Mouse (Mus musculus) limb, embryonic 12.5 days (tissue): ENCODE data around the gene Alg13. TPM values are rescaled to one million over a fixed set of nuclear protein-coding genes. Genes with fewer than 3 reads are reported as not detected.

Experiments used
- ATAC-seq: fragments of 200-750 bp; cut with Nextera tagmentation; 2 replicates; pipeline ENCODE4 v1.8.0; 2017; ENCODE audit warnings: low read depth, moderate TSS enrichment; ENCODE audit not compliant: insufficient number of reproducible peaks, insufficient read depth, low FRiP score, low TSS enrichment
- H3K27ac ChIP-seq: fragments of 300-500 bp; sonication (generic); 2 replicates; pipeline ENCODE4 v1.5.1; 2016; ENCODE audit warnings: mild to moderate bottlenecking, moderate library complexity
- H3K27me3 ChIP-seq: fragments of 300-500 bp; sonication (generic); 2 replicates; pipeline ENCODE4 v1.6.1; 2016; ENCODE audit warnings: mild to moderate bottlenecking, moderate library complexity
- H3K36me3 ChIP-seq: fragments of 300-500 bp; sonication (generic); 2 replicates; pipeline ENCODE4 v1.6.1; 2016; ENCODE audit warnings: mild to moderate bottlenecking, moderate library complexity
- H3K4me1 ChIP-seq: fragments of 300-500 bp; sonication (generic); replicated peaks from 2 replicates; pipeline ENCODE4 v1.6.1; 2016
- H3K4me2 ChIP-seq: fragments of 300-500 bp; sonication (generic); 2 replicates; pipeline ENCODE4 v1.6.1; 2016; ENCODE audit warnings: mild to moderate bottlenecking, moderate library complexity
- H3K4me3 ChIP-seq: fragments of 300-500 bp; sonication (generic); replicated peaks from 2 replicates; pipeline ENCODE4 v1.5.1; 2016; ENCODE audit warnings: mild to moderate bottlenecking
- H3K9ac ChIP-seq: fragments of 300-500 bp; sonication (generic); replicated peaks from 2 replicates; pipeline ENCODE4 v1.6.1; 2016; ENCODE audit warnings: mild to moderate bottlenecking, moderate library complexity
- H3K9me3 ChIP-seq: fragments of 300-500 bp; sonication (generic); 2 replicates; pipeline ENCODE4 v1.6.1; 2016; ENCODE audit warnings: mild to moderate bottlenecking, moderate library complexity
- WGBS: fragments of 180-500 bp; shearing (Covaris S2); methylation state at CpG from one replicate; pipeline ENCODE4 v1.1.7; 2016; 5-methylcytosine and 5-hydroxymethylcytosine counted together
- microRNA-seq: library from miRNA; unstranded; fragments of <30 nt; microRNA quantifications from one replicate; pipeline ENCODE4, GENCODE M21; 2017
- polyA plus RNA-seq: library from polyadenylated mRNA; unstranded; fragments of >200 nt; fragmentation: Nextera tagmentation; extraction: Ambion mirVana; gene quantifications from 2 replicates; pipeline ENCODE4 v1.2.1, GENCODE M21; 2016

The Alg13 gene
- polyA plus RNA-seq, 1 experiment from 2014 or later, result 30.2 TPM

DNA sequence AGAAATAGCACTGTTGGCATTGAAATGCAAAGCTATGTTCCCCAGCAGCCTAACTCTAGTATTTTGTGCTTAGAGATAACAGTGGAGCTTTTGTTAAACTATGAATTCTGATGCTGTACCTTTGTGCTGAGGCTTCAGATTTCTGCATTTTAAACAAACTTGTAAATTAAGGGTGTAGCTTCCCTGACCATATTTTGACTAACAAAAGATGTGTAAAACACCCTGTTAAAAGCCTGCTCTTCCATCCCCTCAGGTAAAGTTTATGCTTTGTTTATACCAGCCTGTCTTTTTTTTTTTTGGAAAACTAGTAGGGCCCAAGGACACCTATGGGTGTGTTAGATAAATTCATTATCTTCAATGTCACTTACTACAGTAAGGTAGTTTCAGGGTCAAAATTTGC, 20.3 kb downstream of the Alg13 start:
- Histone ChIP-seq H3K4me2 (no peak overlapping the region), H3K27me3 (no peaks in the 10 kb centered on the region; the same call in 1 of the 2 replicates), H3K9me3 (no peaks in the 10 kb centered on the region), H3K9ac (no peak overlapping the region), H3K27ac (no peak overlapping the region), H3K4me3 (no peak overlapping the region), H3K4me1 (no peaks in the 10 kb centered on the region), H3K36me3 (no peaks in the 10 kb centered on the region)
- no peak for ATAC-seq

DNA sequence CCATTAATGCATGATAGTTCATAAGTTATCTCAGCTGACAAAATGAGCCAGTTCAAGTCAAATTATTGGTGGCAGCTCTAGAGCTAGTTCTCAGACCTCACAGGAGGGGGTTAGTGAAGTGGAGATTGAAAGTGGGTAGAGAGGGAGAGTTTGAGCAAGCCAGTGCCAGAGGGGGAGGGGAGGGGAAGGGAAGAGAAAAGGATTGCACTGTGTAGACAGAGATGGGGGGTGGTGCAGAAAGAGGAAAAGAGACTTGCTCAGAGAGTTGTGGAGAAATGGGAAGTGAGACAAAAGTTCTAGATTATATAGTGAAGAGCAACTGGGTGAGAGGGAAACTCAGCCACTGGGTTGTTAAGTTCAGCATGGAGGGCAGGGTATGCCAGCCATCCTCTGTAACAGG, 20.8 kb downstream of the Alg13 start:
- H3K4me2 ChIP-seq, result no peak overlapping the region
- no peaks in the 10 kb centered on the region for H3K4me1 ChIP-seq
- no peak for ATAC-seq
- no peaks in the 10 kb centered on the region; the same call in 1 of the 2 replicates for H3K27me3 ChIP-seq
- H3K27ac ChIP-seq, result no peak overlapping the region
- no peaks in the 10 kb centered on the region for H3K9me3 ChIP-seq
- H3K4me3 ChIP-seq, result no peak overlapping the region
- no peaks in the 10 kb centered on the region for H3K36me3 ChIP-seq
- no peak overlapping the region for H3K9ac ChIP-seq

DNA sequence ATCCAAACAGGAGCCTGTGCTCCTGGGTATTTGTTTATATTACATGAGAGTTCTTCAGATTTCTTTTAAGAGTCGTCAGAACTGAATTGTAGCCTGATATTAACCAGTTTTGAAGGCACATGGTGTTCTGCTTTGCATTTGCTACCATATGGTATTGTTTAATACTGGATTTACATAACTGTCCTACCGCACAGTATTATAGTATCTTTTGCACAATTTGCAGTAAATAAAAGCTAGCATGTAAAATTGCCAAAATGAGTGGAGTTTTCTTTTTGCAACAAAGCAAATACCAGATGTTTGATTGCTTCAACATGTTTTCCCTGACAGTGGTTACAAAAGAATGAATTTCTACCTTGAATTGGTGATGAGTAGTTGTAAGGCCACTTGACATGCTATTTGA, 56.6 kb downstream of the Alg13 start:
- WGBS, result 50% methylated on average over 2 of the region's 2 CpGs
- Histone ChIP-seq H3K9me3 (no peaks in the 10 kb centered on the region), H3K36me3 (peaks cover 15% of the 10 kb centered on the region; the same call in 1 of the 2 replicates), H3K4me2 (no peak overlapping the region), H3K4me1 (no peaks in the 10 kb centered on the region), H3K4me3 (no peak overlapping the region), H3K9ac (no peak overlapping the region), H3K27ac (no peak overlapping the region), H3K27me3 (peaks cover 5% of the 10 kb centered on the region; the same call in 1 of the 2 replicates)
- no peak for ATAC-seq

DNA sequence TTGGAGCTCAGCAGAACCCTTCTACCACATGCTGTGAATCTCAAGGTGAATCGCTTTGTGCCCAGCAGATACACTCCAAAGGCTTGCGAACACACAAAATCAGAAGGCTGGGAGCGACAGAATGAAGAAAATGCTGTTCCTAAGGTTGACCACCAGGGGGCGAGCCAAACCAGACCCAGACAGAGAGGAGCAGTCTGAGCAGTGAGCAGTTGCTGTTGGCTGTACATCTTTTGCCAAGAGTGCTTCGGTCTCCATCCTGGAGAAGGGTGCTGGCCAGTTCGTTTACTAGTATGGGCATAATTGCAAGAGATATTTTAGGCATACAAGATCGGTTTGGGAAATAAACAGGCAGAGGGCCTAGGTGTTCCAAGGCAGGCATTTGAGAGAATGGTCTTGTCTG, 85.9 kb downstream of the Alg13 start:
- Histone ChIP-seq H3K4me3 (no peak overlapping the region), H3K36me3 (no peaks in the 10 kb centered on the region), H3K9ac (no peak overlapping the region), H3K9me3 (no peaks in the 10 kb centered on the region), H3K27me3 (peaks cover 4% of the 10 kb centered on the region), H3K4me2 (no peak overlapping the region), H3K27ac (no peak overlapping the region), H3K4me1 (no peaks in the 10 kb centered on the region)
- WGBS, result 39% methylated on average over 7 of the region's 7 CpGs
- ATAC-seq, result no peak

DNA sequence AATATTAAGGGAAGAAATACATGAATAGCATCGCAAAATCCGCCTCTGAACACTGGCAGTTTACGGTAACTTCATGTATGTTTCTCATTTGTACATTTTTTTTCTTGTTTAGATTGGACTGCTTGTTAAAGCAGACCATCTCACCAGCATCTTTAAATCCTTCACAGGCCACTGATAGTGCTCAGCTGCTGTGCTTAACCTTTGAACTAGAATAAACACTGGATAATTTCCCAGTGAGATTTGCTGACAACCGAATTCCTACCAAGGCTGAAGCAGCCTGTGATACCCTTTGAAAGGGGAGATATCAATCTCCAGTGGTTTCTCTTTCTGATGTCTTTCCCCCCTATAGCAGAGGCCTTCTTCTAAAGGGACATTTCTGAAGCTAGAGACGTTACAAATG, 90.4 kb downstream of the Alg13 start:
- Histone ChIP-seq H3K27ac (no peak overlapping the region), H3K36me3 (no peaks in the 10 kb centered on the region), H3K4me3 (no peak overlapping the region), H3K27me3 (peaks cover 4% of the 10 kb centered on the region), H3K4me1 (no peaks in the 10 kb centered on the region), H3K9me3 (no peaks in the 10 kb centered on the region), H3K9ac (no peak overlapping the region), H3K4me2 (no peak overlapping the region)
- no peak for ATAC-seq
- 66% methylated on average over 5 of the region's 5 CpGs for WGBS

DNA sequence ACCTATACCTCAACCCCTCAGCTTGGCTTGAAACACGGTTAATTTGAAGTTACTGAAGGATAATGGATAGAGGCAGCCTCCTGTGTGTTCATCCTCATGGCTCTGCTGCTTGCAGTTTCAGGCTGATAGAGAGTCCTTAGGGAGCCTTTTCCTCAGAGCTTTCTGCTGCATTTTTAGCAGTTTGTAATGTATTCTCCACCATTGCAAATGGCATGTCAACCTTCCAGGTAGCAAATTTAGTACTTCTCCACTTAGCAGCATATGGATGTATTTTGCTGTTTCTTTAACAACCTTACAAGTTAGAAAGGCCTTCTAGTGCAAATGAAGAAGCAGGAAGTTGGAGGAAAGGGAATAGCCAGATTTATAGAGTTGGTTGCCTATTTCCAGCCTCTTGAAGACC, 102.7 kb downstream of the Alg13 start:
- Histone ChIP-seq H3K4me1 (no peaks in the 10 kb centered on the region), H3K36me3 (no peaks in the 10 kb centered on the region), H3K4me2 (no peak overlapping the region), H3K4me3 (no peak overlapping the region), H3K9me3 (no peaks in the 10 kb centered on the region), H3K27ac (no peak overlapping the region), H3K9ac (no peak overlapping the region), H3K27me3 (no peaks in the 10 kb centered on the region)
- 68% methylated on average over 1 of the region's 1 CpGs for WGBS
- ATAC-seq, result no peak

DNA sequence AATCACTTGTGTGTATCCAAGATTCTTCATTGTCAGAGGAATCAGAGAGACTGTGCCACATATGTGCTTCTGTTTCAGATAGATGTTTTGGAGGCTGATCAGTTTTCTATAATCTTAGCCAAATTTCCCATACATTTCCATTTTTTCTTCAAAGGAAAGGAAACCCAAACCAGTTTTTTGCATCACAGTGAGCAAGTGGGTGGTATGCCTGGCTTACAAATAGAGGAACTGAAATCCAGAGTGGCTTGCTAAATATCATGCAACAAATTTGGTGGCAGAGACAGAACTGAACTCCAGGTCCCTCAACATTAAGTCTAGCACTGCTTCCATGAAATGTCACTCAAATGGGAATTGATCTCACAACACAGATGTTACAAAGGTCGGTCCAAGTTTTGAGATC, 103.5 kb downstream of the Alg13 start:
- Histone ChIP-seq H3K27ac (no peak overlapping the region), H3K4me2 (no peak overlapping the region), H3K36me3 (no peaks in the 10 kb centered on the region), H3K9ac (no peak overlapping the region), H3K4me3 (no peak overlapping the region), H3K4me1 (no peaks in the 10 kb centered on the region), H3K9me3 (no peaks in the 10 kb centered on the region), H3K27me3 (no peaks in the 10 kb centered on the region)
- ATAC-seq, result no peak
- 96% methylated on average over 1 of the region's 1 CpGs for WGBS

DNA sequence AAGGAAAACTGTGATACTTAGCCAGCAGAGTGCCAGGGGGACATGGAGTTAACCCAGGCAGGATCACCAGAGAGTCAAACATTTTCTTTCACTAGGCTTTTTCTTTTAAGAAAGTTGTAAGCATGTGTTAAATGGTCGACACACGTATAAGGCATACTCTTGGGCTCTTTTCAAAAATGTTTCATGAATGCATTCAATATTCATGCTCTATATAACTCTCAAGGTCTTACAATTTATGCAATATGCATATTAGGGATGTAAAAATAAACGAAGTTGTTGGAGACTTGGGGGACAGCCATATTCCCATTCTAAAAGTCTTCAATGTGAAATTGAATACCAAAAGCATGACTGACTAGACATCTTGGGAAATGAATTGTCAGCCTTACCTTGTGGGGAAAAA, 106.2 kb downstream of the Alg13 start:
- 85% methylated on average over 3 of the region's 3 CpGs for WGBS
- no peaks in the 10 kb centered on the region for H3K27me3 ChIP-seq
- no peaks in the 10 kb centered on the region for H3K9me3 ChIP-seq
- no peak for ATAC-seq
- H3K4me1 ChIP-seq, result no peaks in the 10 kb centered on the region
- no peak overlapping the region for H3K9ac ChIP-seq
- H3K27ac ChIP-seq, result no peak overlapping the region
- H3K4me2 ChIP-seq, result no peak overlapping the region
- no peaks in the 10 kb centered on the region for H3K36me3 ChIP-seq
- H3K4me3 ChIP-seq, result no peak overlapping the region

Small RNA genes lying within 50 kb of the gene (microRNA-seq; reads per million reads assigned to microRNA genes)
- not detected for gene Mir680-2

Other genes with a start within 250 kb of the Alg13 start
- 0.20 and 0.27 TPM in 2 replicates for gene A730046J19Rik, start 164.1 kb upstream of the Alg13 start, polyA plus RNA-seq
- not detected in 2 replicates for gene Trpc5os, start 138.8 kb downstream of the Alg13 start, polyA plus RNA-seq